Mouse (Mus musculus) stomach, postnatal 0 days (tissue): ENCODE results near the gene Sypl2.

ENCODE experiments used
- CTCF ChIP-seq: IDR thresholded peaks from 2 replicates; pipeline ENCODE4 v1.5.1; 2016; ENCODE audit warnings: antibody characterized with exemption, low read depth, mild to moderate bottlenecking, moderate library complexity
- EP300 ChIP-seq: optimal IDR thresholded peaks from 2 replicates; pipeline ENCODE3; 2016; ENCODE audit warnings: antibody characterized with exemption

DNA sequence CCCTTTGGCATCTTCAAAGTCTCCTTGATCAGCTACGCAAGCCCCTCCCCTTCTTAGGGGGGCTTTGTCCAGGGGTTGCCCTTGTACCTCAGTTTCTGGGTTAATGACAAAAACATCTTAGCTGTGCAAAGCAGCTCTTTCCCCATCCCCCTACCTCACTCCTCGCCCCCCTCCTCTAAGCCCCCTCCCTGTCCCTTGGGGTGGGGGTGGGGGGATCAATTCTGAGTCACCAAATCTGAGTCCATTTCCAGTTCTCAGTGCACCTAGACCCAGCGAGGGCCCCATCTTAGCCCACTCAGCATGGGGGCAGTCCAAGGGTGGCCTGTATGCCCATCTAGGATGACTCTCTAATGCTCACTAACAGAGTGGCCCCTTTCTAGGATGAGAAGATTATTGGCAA lies 17.4 kb downstream of the Sypl2 start:
- TF ChIP-seq EP300 (no peak), CTCF (no peak)
